Mouse (Mus musculus) heart, embryonic 12.5 days (tissue): Measurements from ENCODE around the gene Krtap16-1. TPM values are rescaled to one million over a fixed set of nuclear protein-coding genes. Genes with fewer than 3 reads are reported as not detected.

Source experiments
- ATAC-seq: fragments of 200-750 bp; cut with Nextera tagmentation; 2 replicates; pipeline ENCODE4 v1.8.0; 2017; ENCODE audit warnings: moderate TSS enrichment, moderate library complexity; ENCODE audit not compliant: insufficient number of reproducible peaks, low FRiP score
- H3K27ac ChIP-seq: fragments of 300-500 bp; sonication (generic); 2 replicates; pipeline ENCODE4 v1.5.1; 2016; ENCODE audit warnings: mild to moderate bottlenecking, moderate library complexity; ENCODE audit not compliant: poor library complexity, severe bottlenecking
- H3K27me3 ChIP-seq: fragments of 300-500 bp; sonication (generic); replicated peaks from 2 replicates; pipeline ENCODE4 v1.6.1; 2016; ENCODE audit warnings: mild to moderate bottlenecking, moderate library complexity
- H3K36me3 ChIP-seq: fragments of 300-500 bp; sonication (generic); 2 replicates; pipeline ENCODE4 v1.6.1; 2016; ENCODE audit warnings: mild to moderate bottlenecking, moderate library complexity
- H3K4me1 ChIP-seq: fragments of 300-500 bp; sonication (generic); replicated peaks from 2 replicates; pipeline ENCODE4 v1.6.1; 2016; ENCODE audit warnings: mild to moderate bottlenecking
- H3K4me2 ChIP-seq: fragments of 300-500 bp; sonication (generic); 2 replicates; pipeline ENCODE4 v1.6.1; 2016; ENCODE audit warnings: mild to moderate bottlenecking, moderate library complexity
- H3K4me3 ChIP-seq: fragments of 300-500 bp; sonication (generic); 2 replicates; pipeline ENCODE4 v1.5.1; 2016; ENCODE audit warnings: mild to moderate bottlenecking
- H3K9ac ChIP-seq: fragments of 300-500 bp; sonication (generic); 2 replicates; pipeline ENCODE4 v1.6.1; 2016; ENCODE audit warnings: mild to moderate bottlenecking, moderate library complexity
- H3K9me3 ChIP-seq: fragments of 300-500 bp; sonication (generic); replicated peaks from 2 replicates; pipeline ENCODE4 v1.6.1; 2016; ENCODE audit warnings: mild to moderate bottlenecking, moderate library complexity
- WGBS: fragments of 180-500 bp; shearing (Covaris S2); methylation state at CpG from one replicate; pipeline ENCODE4 v1.1.7; 2016; 5-methylcytosine and 5-hydroxymethylcytosine counted together
- polyA plus RNA-seq: library from polyadenylated mRNA; unstranded; fragments of >200 nt; fragmentation: Nextera tagmentation; extraction: Ambion mirVana; gene quantifications from 2 replicates; pipeline ENCODE4 v1.2.1, GENCODE M21; 2016

Gene Krtap16-1
- not detected in 2 replicates for polyA plus RNA-seq

DNA sequence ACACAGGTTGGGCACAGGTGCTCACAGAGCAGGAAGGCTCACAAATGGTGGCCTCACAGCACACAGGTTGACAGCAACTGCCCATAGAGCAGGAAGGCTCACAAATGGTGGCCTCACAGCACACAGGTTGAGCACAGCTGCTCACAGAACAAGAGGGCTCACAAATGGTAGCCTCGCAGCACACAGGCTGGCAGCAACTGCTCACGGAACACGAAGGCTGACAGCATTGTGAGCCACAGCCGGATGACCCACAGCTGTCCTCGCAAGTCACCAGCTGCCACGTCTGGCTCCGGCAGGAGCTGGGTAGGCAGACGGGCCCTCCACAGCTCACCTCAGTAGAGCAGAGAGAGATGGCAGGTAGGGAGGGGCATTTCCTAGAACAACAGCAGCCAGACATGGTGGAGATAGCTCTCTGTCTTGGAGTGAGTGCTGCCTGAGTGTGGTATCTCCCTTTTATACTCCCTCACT is at the start of gene Krtap16-1:
Gene Krtap16-1 (minus strand): TSS at position 418 of the 468 bp plus-strand sequence.
- no peak within 1 kb of the TSS for H3K4me2 ChIP-seq
- no peaks in the 10 kb centered on the region for H3K9me3 ChIP-seq
- H3K36me3 ChIP-seq, result no peaks in the 10 kb centered on the region
- H3K9ac ChIP-seq, result no peak within 1 kb of the TSS
- no peak within 1 kb of the TSS for H3K4me3 ChIP-seq
- ATAC-seq, result no peak
- no peaks in the 10 kb centered on the region for H3K4me1 ChIP-seq
- peaks cover 26% of the 10 kb centered on the region; the same call in 1 of the 2 replicates for H3K27me3 ChIP-seq
- WGBS, result 74% methylated on average over 8 of the region's 8 CpGs
- no peak within 1 kb of the TSS for H3K27ac ChIP-seq

DNA sequence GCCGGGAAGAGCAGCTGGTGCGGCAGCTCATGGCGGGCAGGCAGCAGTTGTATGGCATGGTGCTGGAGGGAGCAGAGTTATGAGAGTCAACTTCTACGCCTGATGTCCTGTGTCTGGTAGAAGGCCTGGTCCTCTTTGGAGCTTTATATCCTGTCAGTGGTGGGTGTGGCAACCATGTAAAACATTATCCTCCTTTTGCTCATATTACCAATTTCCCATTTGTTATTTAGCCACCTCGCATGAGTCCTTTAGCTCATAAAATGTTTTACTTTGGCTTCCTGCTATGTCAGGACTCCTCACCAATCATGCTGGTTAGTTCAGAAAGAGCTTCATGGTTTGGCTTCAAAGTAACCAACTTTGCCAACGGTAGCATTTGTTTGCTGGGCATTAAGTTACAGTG is 43.4 kb upstream of the Krtap16-1 start, which contains the start of gene Krt33b:
Gene Krt33b (minus strand): TSS at position 101 of the 400 bp plus-strand sequence.
- Histone ChIP-seq H3K36me3 (no peaks in the 10 kb centered on the region), H3K27ac (no peak within 1 kb of the TSS), H3K4me3 (no peak within 1 kb of the TSS), H3K27me3 (no peaks in the 10 kb centered on the region), H3K9ac (no peak within 1 kb of the TSS), H3K9me3 (no peaks in the 10 kb centered on the region), H3K4me1 (no peaks in the 10 kb centered on the region), H3K4me2 (no peak within 1 kb of the TSS)
- no peak for ATAC-seq
- 80% methylated on average over 6 of the region's 6 CpGs for WGBS

DNA sequence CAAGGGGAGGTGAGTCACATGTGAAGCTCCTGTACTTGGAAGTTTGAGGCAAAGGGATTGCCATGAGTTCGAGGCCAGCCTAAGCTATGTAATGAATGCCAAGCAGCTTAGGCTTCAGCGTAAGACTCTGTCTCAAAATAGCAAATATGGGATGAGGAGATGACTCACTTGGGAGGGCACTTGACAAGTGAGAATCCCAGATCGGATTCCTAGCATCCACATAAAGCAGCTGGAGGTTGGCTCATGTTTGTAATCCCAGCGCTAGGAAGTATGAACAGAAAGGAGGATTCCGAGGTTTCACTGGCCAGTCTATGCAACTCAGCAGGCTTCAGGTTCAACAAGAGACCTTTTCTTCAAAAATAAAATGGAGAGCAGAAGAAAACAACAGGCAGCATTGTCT is 35.0 kb upstream of the Krtap16-1 start:
- WGBS, result 47% methylated on average over 5 of the region's 5 CpGs
- H3K36me3 ChIP-seq, result no peaks in the 10 kb centered on the region

DNA sequence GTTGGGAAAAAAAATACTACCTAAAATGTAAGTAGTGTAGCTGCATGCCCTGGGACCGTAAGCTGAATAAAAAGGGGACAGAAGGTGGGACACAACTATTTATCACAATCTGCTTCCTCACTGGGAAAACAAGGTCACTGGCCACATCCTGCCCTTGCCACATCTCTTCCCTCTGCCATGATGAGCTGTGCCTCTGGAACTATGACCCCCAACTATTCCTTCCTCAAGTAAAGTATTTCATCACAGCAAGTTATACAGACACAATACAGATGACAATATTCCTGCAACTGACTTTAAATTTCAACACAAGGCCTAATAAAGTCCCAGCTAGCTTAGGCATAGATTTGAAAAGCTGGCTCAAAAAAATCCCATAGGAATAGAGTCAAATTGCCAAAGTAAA is 33.1 kb upstream of the Krtap16-1 start:
- Histone ChIP-seq H3K36me3 (no peaks in the 10 kb centered on the region), H3K9ac (no peak overlapping the region), H3K9me3 (no peaks in the 10 kb centered on the region), H3K27ac (no peak overlapping the region), H3K4me1 (no peaks in the 10 kb centered on the region), H3K4me2 (no peak overlapping the region), H3K27me3 (no peaks in the 10 kb centered on the region), H3K4me3 (no peak overlapping the region)
- ATAC-seq, result no peak
- 69% methylated on average over 1 of the region's 1 CpGs for WGBS

More for the DNA sequence above, 35.0 kb upstream of the Krtap16-1 start:
- Histone ChIP-seq H3K27me3 (no peaks in the 10 kb centered on the region), H3K27ac (no peak overlapping the region), H3K9ac (no peak overlapping the region), H3K9me3 (no peaks in the 10 kb centered on the region), H3K4me1 (no peaks in the 10 kb centered on the region), H3K4me3 (no peak overlapping the region), H3K4me2 (no peak overlapping the region)
- ATAC-seq, result no peak

DNA sequence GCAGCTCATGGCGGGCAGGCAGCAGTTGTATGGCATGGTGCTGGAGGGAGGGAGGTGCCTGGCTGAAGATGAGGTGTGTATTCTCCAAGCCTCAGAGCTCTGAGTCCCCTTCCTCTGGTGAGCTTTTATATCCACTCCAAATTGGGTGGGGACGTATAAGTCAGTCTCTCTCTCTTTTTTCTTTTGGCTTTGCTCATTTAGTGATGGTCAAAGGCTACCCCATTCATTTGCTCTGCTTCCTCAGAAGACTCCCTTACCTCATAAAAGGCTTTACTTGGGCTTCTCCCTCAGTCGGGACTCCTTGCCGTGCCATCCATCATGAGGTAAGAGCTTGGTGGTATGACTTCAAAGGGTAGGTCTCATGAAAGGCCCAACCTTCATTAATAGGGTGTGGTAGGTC is 29.7 kb upstream of the Krtap16-1 start, which contains the start of gene Krt33a:
Gene Krt33a (minus strand): TSS at position 101 of the 400 bp plus-strand sequence.
- Histone ChIP-seq H3K36me3 (no peaks in the 10 kb centered on the region), H3K4me1 (no peaks in the 10 kb centered on the region), H3K9me3 (no peaks in the 10 kb centered on the region), H3K27me3 (no peaks in the 10 kb centered on the region), H3K4me3 (no peak within 1 kb of the TSS), H3K9ac (no peak within 1 kb of the TSS), H3K27ac (no peak within 1 kb of the TSS), H3K4me2 (no peak within 1 kb of the TSS)
- 68% methylated on average over 4 of the region's 4 CpGs for WGBS
- no peak for ATAC-seq

DNA sequence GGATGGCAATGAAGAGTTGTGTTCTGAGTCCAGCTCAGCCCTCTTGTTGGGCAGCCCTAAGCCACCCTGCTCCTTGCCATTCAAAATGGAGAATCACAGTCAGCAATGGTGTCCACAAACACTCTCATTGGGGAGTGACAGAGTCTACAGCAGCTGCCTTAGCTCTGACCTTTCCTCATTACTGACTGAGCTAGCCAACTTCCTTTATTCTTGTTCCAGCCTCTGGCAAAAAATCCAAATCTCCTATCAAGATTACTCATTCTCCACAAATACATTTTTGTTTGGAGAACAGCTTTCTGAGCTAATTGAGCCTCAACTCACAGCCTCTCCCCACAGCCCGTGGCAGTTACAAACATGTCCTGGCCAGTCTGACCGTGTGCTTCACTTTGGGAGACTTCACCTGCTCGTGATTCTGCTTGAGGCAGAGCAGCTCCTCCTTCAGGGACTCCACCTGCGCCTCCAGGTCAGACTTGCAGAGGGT is 27.3 kb upstream of the Krtap16-1 start:
- H3K9ac ChIP-seq, result no peak overlapping the region
- no peak overlapping the region for H3K4me2 ChIP-seq
- H3K4me3 ChIP-seq, result no peak overlapping the region
- H3K27me3 ChIP-seq, result no peaks in the 10 kb centered on the region
- H3K4me1 ChIP-seq, result no peaks in the 10 kb centered on the region
- H3K36me3 ChIP-seq, result no peaks in the 10 kb centered on the region
- H3K9me3 ChIP-seq, result no peaks in the 10 kb centered on the region
- no peak for ATAC-seq
- no peak overlapping the region for H3K27ac ChIP-seq
- WGBS, result 64% methylated on average over 4 of the region's 4 CpGs

DNA sequence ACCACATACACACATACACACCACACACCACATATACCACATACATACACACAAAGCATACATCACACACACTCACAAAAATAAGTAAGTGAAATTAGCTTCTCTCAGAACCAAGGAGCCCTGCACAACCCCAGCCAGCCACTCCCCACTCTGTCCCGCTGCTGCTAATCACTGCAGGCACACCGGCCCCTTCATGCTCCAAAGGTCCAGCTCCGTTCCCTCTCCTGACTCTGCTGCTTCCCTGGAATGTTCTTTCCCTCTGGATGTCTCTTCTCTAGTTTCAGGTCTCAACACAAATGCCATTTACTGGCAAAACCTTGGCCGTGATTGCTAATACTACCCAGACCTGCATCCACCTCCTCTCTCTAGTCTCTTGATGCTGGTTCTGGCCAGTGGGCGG is 24.3 kb upstream of the Krtap16-1 start:
- Histone ChIP-seq H3K4me3 (no peak overlapping the region), H3K4me1 (no peaks in the 10 kb centered on the region), H3K9ac (no peak overlapping the region), H3K4me2 (no peak overlapping the region), H3K36me3 (no peaks in the 10 kb centered on the region), H3K27me3 (no peaks in the 10 kb centered on the region), H3K27ac (no peak overlapping the region), H3K9me3 (no peaks in the 10 kb centered on the region)
- ATAC-seq, result no peak
- 77% methylated on average over 5 of the region's 5 CpGs for WGBS

DNA sequence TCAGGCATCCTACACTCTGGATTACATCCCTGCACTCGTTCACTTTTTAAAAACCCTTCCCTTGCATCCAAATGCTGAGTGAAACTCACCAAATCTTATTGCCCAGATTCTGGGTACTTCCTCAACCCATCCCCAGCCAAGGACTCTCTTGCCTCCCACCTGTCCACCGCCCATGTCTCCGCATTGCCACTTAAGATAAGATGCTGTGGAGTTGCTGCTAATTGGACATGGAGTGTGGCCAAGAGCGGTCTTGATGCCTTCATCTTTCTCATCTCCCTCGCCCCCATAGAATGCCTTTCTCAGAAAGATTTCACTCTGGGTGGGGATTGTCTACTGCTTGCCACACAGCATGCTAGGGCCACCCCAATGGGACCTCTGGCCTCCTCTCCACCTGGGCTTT is 21.9 kb upstream of the Krtap16-1 start:
- Histone ChIP-seq H3K4me1 (no peaks in the 10 kb centered on the region), H3K9ac (no peak overlapping the region), H3K9me3 (no peaks in the 10 kb centered on the region), H3K27me3 (no peaks in the 10 kb centered on the region), H3K36me3 (no peaks in the 10 kb centered on the region), H3K4me3 (no peak overlapping the region), H3K27ac (no peak overlapping the region), H3K4me2 (no peak overlapping the region)
- no peak for ATAC-seq
- WGBS, result 74% methylated on average over 5 of the region's 5 CpGs

DNA sequence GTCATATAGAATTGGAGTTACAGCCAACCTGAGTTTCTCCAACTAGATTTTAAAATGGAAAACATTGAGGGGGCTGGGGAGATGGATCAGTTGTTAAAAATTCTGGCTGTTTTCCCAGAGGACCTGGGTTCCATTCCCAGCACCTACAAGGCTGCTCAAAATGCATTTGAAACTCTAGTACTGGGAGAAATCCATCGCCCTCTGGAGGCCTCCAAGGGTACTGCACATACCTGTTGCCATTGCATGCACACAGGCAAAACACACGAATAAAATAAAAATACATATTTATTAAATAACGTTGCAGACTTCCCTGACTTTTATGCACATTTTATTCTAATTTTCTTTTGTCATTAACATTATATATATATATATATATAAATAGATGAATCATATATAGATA is 20.2 kb upstream of the Krtap16-1 start:
- 44% methylated on average over 3 of the region's 3 CpGs for WGBS
- H3K4me2 ChIP-seq, result no peak overlapping the region
- no peak for ATAC-seq
- H3K9me3 ChIP-seq, result peaks cover 5% of the 10 kb centered on the region
- no peak overlapping the region for H3K4me3 ChIP-seq
- H3K4me1 ChIP-seq, result no peaks in the 10 kb centered on the region
- H3K27ac ChIP-seq, result no peak overlapping the region
- no peak overlapping the region for H3K9ac ChIP-seq
- H3K27me3 ChIP-seq, result no peaks in the 10 kb centered on the region
- no peaks in the 10 kb centered on the region for H3K36me3 ChIP-seq

DNA sequence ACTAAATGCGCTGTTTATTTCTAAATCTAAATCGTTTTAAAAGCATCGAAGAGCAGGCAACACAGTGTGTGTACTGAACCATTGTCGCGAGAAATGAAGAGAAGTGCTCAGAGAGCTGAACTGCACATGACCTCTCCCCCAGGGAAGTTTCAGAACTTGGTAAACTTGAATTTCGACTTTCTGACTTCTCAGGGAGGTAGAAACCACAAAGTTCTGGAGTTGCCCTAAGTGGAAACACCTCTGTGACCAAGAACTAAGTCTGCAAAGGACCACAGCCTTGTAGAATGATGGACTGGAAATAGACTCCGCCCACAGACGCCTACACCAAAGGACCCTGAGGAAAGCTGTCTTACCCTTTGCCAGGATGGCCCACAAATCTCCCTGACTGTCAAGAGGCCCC is 19.5 kb upstream of the Krtap16-1 start:
- H3K4me3 ChIP-seq, result no peak overlapping the region
- H3K27ac ChIP-seq, result no peak overlapping the region
- H3K9me3 ChIP-seq, result peaks cover 7% of the 10 kb centered on the region
- H3K9ac ChIP-seq, result no peak overlapping the region
- H3K27me3 ChIP-seq, result no peaks in the 10 kb centered on the region
- ATAC-seq, result no peak
- no peaks in the 10 kb centered on the region for H3K4me1 ChIP-seq
- WGBS, result 77% methylated on average over 8 of the region's 8 CpGs
- H3K36me3 ChIP-seq, result no peaks in the 10 kb centered on the region
- H3K4me2 ChIP-seq, result no peak overlapping the region

DNA sequence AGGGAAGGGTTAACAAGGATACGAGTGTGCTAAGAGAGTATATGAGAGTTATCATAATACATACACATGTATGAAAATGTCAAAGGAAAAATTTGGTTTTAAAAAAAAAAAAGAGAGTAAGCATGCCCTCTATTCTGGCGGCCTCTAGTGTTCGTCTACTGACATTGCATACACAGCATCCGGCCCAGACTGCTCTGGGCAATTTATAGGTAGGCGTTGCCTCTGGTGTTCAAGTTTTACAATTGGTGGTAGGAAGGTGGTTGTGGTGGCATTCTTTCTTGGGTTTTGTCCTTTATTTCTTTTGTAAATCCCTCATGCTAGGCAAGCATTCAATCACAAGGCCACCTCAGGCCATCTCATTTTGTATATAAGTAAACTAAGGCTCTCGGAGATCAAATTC is 18.4 kb upstream of the Krtap16-1 start:
- no peaks in the 10 kb centered on the region for H3K4me1 ChIP-seq
- H3K9ac ChIP-seq, result no peak overlapping the region
- H3K36me3 ChIP-seq, result no peaks in the 10 kb centered on the region
- no peaks in the 10 kb centered on the region for H3K27me3 ChIP-seq
- ATAC-seq, result no peak
- H3K4me3 ChIP-seq, result no peak overlapping the region
- H3K9me3 ChIP-seq, result peaks cover 7% of the 10 kb centered on the region
- 23% methylated on average over 6 of the region's 6 CpGs for WGBS
- H3K27ac ChIP-seq, result no peak overlapping the region
- no peak overlapping the region for H3K4me2 ChIP-seq

DNA sequence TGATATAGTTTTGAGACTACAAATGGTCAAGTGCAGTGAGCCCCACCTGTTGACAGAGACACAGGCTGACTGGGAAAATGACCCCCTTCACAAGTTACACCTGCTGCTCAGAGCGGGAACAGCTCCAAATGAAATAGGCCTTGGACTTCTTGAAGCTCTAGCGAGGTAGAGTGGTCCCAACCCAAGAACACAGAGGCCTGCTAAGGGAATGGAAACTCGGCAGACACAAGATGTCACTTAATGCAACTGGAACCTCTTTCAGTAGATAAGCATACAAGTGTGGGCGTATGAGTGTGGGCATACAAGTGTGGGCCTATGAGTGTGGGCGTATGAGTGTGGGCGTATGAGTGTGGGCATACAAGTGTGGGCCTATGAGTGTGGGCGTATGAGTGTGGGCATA is 12.7 kb upstream of the Krtap16-1 start:
- no peaks in the 10 kb centered on the region for H3K4me1 ChIP-seq
- no peak for ATAC-seq
- H3K27me3 ChIP-seq, result peaks cover 17% of the 10 kb centered on the region
- no peak overlapping the region for H3K27ac ChIP-seq
- H3K9ac ChIP-seq, result no peak overlapping the region
- 83% methylated on average over 7 of the region's 7 CpGs for WGBS
- H3K36me3 ChIP-seq, result no peaks in the 10 kb centered on the region
- peaks cover 7% of the 10 kb centered on the region for H3K9me3 ChIP-seq
- H3K4me2 ChIP-seq, result no peak overlapping the region
- no peak overlapping the region for H3K4me3 ChIP-seq
